Mouse (Mus musculus) G1E (cell line): ENCODE data around the gene Traf3. TPM values are rescaled to one million over a fixed set of nuclear protein-coding genes. Genes with fewer than 3 reads are reported as not detected.

ENCODE experiments used
- ATAC-seq: 2 replicates; pipeline ENCODE4 v1.8.0; 2016; ENCODE audit warnings: mild to moderate bottlenecking; ENCODE audit not compliant: insufficient number of reproducible peaks, poor library complexity, low FRiP score, severe bottlenecking; ENCODE audit errors: extremely low read depth
- DNase-seq: peaks from one replicate; pipeline ENCODE4 v3.0.0; 2012; ENCODE audit warnings: low spot score
- H3K27me3 ChIP-seq: 2 replicates; pipeline ENCODE4 v1.6.1; 2012; ENCODE audit warnings: mild to moderate bottlenecking, low read length, inconsistent platforms; ENCODE audit not compliant: insufficient read depth
- H3K36me3 ChIP-seq: replicated peaks from 2 replicates; pipeline ENCODE3; 2012; ENCODE audit warnings: mild to moderate bottlenecking, inconsistent platforms
- H3K4me1 ChIP-seq: 2 replicates; pipeline ENCODE4 v1.6.1; 2012; ENCODE audit warnings: low read depth, low read length, inconsistent platforms, mixed read lengths; ENCODE audit not compliant: insufficient read depth
- H3K4me3 ChIP-seq: 2 replicates; pipeline ENCODE4 v1.5.1; 2012; ENCODE audit warnings: low read depth, mild to moderate bottlenecking, inconsistent platforms, low read length, moderate library complexity, mixed read lengths
- H3K9me3 ChIP-seq: replicated peaks from 2 replicates; pipeline ENCODE4 v1.6.1; 2012; ENCODE audit warnings: inconsistent platforms
- CTCF ChIP-seq: IDR thresholded peaks from 2 replicates; pipeline ENCODE4 v1.5.1; 2012; ENCODE audit warnings: low read depth, low read length, inconsistent platforms, mixed read lengths
- GATA1 ChIP-seq: IDR thresholded peaks from 2 replicates; pipeline ENCODE4 v1.6.1; 2012; ENCODE audit warnings: borderline replicate concordance, low read length, inconsistent platforms, mixed read lengths
- GATA2 ChIP-seq: IDR thresholded peaks from 2 replicates; pipeline ENCODE4 v1.6.1; 2012; ENCODE audit warnings: low read depth, low read length, inconsistent platforms, borderline replicate concordance
- POLR2AphosphoS5 ChIP-seq: IDR thresholded peaks from 2 replicates; pipeline ENCODE4 v1.6.1; 2012; ENCODE audit warnings: low read depth, low read length, inconsistent platforms; ENCODE audit not compliant: insufficient replicate concordance
- TAL1 ChIP-seq: conservative IDR thresholded peaks from 2 replicates; pipeline ENCODE4 v1.6.1; 2012; ENCODE audit warnings: low read depth, low read length, inconsistent platforms, mixed read lengths
- polyA plus RNA-seq: library from polyadenylated mRNA; stranded (reverse); fragments of >175 nt; gene quantifications from 2 replicates; pipeline ENCODE4 v1.2.3, GENCODE M21; 2012
- total RNA-seq, 2 experiments: library from RNA; stranded (forward) in 1 of 2; stranded (reverse) in 1 of 2; fragments of 200-1000 nt in 1 of 2; fragments of >200 nt in 1 of 2; fragmentation: Nextera tagmentation in 1 of 2; gene quantifications; 2 replicates each; pipeline ENCODE4 v1.2.3; 2014 to 2017

Traf3 gene
- total and polyA plus RNA-seq, 3 experiments = 0.16 TPM; not detected in 2

DNA sequence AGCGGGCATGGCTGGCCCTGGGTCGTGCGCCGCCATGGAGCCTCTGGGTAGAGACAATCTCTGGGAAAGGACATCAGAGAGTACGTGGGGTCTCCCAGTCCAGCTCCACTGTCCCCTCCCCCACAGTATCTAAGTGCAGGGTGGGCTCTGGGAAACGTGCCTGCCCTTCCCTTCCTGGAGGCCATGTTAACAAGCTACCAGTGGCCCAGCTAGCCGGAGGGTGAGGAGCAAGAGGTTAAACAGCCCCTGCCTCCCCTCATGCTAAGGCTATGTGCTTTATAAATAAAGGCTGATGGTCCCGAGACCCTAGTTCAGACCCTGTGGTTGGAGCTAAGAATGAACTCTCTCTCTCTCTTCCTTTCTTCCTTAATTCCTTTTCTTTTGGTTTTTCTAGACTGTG lies 105.8 kb downstream of the Traf3 start:
- H3K4me3 ChIP-seq = peak overlapping the region; percentile 17; the same call in 1 of the 2 replicates

DNA sequence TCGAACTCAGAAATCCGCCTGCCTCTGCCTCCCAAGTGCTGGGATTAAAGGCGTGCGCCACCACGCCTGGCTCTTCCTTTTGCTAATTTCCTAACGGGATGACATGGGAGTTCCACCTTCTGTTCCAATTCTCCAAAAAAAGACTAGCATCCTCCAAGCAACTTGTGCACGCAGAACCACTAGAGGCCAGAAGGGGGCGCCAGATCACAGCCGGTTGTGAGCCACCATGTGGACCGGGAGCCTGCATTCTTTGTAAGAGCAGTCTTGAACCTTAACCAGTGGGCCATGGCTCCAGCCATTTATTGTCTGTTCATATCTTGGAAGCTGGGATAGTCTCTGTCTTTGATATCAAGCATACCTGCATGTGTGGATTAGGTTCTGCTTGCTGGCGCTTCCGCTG lies 106.2 kb downstream of the Traf3 start:
- DNase-seq (peak; percentile 61), ATAC-seq (no peak)
- Histone ChIP-seq H3K4me3 (no peak overlapping the region), H3K36me3 (no peaks in the 10 kb centered on the region), H3K9me3 (peaks cover 35% of the 10 kb centered on the region), H3K27me3 (peaks cover 22% of the 10 kb centered on the region; the same call in 1 of the 2 replicates), H3K4me1 (peaks cover 38% of the 10 kb centered on the region)
- TF ChIP-seq GATA2 = no peak
- no peak for TF ChIP-seq GATA1
- TF ChIP-seq TAL1 = no peak
- TF ChIP-seq CTCF = peak; percentile 89
- no peak for TF ChIP-seq POLR2AphosphoS5

More for the DNA sequence above, 105.8 kb downstream of the Traf3 start:
- H3K4me1 ChIP-seq = peaks cover 43% of the 10 kb centered on the region
- TF ChIP-seq GATA2 = no peak
- no peak for TF ChIP-seq POLR2AphosphoS5
- no peak for TF ChIP-seq CTCF
- TF ChIP-seq TAL1 = no peak
- no peak for TF ChIP-seq GATA1
- no peak for DNase-seq
- peaks cover 35% of the 10 kb centered on the region for H3K9me3 ChIP-seq
- ATAC-seq = no peak
- no peaks in the 10 kb centered on the region for H3K36me3 ChIP-seq
- H3K27me3 ChIP-seq = peaks cover 22% of the 10 kb centered on the region; the same call in 1 of the 2 replicates

GRCm38 (mm10) chr12:111274006-111274405 lies 107.8 kb downstream of the Traf3 start:
- DNase-seq = no peak

DNA sequence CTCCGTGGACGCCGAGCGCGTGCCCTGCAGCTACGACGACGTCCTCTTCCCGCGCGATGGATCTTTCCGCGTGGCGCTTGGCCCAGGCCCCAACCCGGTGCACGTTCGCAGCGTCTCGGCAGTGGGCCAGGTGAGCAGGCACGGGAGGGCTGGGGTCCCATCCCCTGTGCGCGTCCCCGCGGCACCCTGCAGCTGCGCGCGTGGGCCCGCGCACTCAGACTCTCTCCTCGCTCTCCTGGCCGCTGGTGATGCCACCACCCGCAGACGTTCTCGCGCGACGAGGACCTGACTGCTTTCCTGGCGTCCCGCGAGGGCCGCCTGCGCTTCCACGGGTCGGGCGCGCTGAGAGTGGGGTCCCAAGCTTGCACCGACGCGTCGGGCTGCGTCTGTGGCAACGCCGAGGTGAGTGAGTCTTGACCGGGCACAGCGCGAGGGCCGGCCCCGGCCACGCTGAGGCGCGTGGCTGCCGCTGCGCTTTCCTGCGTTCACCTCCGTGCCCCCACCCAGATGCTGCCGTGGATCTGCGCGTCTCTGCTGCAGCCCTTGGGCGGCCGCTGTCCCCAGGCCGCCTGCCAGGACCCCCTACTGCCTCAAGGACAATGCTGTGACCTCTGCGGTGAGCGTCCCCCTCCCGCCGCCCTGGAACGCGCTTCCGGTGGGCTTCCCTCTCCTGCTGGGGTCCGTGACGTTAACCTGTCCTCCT lies 108.4 kb downstream of the Traf3 start:
- H3K27me3 ChIP-seq = peaks cover 22% of the 10 kb centered on the region
- no peak for DNase-seq
- H3K4me3 ChIP-seq = peak overlapping the region; percentile 39; the same call in 1 of the 2 replicates
- H3K36me3 ChIP-seq = no peaks in the 10 kb centered on the region
- H3K4me1 ChIP-seq = peaks cover 16% of the 10 kb centered on the region
- ATAC-seq = no peak
- peaks cover 47% of the 10 kb centered on the region for H3K9me3 ChIP-seq
- no peak for TF ChIP-seq POLR2AphosphoS5
- no peak for TF ChIP-seq CTCF
- TF ChIP-seq TAL1 = no peak
- no peak for TF ChIP-seq GATA2
- no peak for TF ChIP-seq GATA1

More at GRCm38 (mm10) chr12:111274006-111274405, 107.8 kb downstream of the Traf3 start:
- peaks cover 43% of the 10 kb centered on the region for H3K9me3 ChIP-seq
- no peak for ATAC-seq
- peaks cover 18% of the 10 kb centered on the region for H3K27me3 ChIP-seq
- H3K4me3 ChIP-seq = no peak overlapping the region
- H3K36me3 ChIP-seq = no peaks in the 10 kb centered on the region
- peaks cover 22% of the 10 kb centered on the region for H3K4me1 ChIP-seq
- no peak for TF ChIP-seq POLR2AphosphoS5
- no peak for TF ChIP-seq TAL1
- no peak for TF ChIP-seq CTCF
- TF ChIP-seq GATA2 = no peak
- no peak for TF ChIP-seq GATA1

- peaks cover 47% of the 10 kb centered on the region for H3K9me3 ChIP-seq
- H3K36me3 ChIP-seq = no peaks in the 10 kb centered on the region
- peaks cover 20% of the 10 kb centered on the region for H3K27me3 ChIP-seq
- ATAC-seq (no peak), DNase-seq (no peak)
- TF ChIP-seq POLR2AphosphoS5 = no peak
- no peak for TF ChIP-seq CTCF
- no peak for TF ChIP-seq GATA1
- TF ChIP-seq TAL1 = no peak
- TF ChIP-seq GATA2 = no peak
- peaks cover 9% of the 10 kb centered on the region for H3K4me1 ChIP-seq
- H3K4me3 ChIP-seq = peak overlapping the region; percentile 21
Measured at GRCm38 (mm10) chr12:111275150-111275841, 109.1 kb downstream of the Traf3 start.

DNA sequence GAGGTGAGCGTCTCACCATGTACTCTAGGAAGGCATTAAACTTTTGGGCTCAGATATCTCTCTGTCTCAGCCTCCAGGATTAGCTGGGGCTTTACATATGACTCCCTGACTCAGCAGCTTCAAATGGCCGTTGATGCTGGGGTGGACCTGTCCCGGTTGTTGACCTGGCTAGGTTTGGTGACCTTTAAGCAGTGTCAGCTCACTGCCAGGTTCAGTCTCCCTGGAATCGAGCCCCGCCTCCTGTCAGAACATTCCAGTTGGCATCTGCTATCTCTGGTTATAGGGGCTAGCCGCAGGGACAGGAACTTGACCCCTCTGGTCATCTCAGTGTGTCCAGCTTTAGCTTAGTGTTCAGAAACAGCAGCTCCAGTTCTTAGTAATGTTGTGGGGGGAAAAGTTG lies 110.2 kb downstream of the Traf3 start:
- peaks cover 46% of the 10 kb centered on the region for H3K9me3 ChIP-seq
- no peak overlapping the region for H3K4me3 ChIP-seq
- H3K27me3 ChIP-seq = peaks cover 15% of the 10 kb centered on the region
- TF ChIP-seq GATA2 (no peak), GATA1 (no peak), POLR2AphosphoS5 (no peak), TAL1 (no peak), CTCF (no peak)
- H3K4me1 ChIP-seq = peaks cover 5% of the 10 kb centered on the region
- DNase-seq (no peak), ATAC-seq (no peak)
- no peaks in the 10 kb centered on the region for H3K36me3 ChIP-seq
